Mouse (Mus musculus): ENCODE results near the gene Coq4. TPM values are rescaled to one million over a fixed set of nuclear protein-coding genes. Genes with fewer than 3 reads are reported as not detected.
A peak's percentile ranks its signal among the peaks of the same experiment; 100 is the strongest.

The Coq4 gene
- total and polyA plus RNA-seq, 3 experiments: 23.5 to 33.2 TPM; not detected in 1

GRCm38 (mm10) chr2:29826926-29827708 is 39.8 kb downstream of the Coq4 start:
- Histone ChIP-seq H3K9me3 (replicated peaks; ENCODE audit: insufficient read depth, low read length) (no peaks in the 10 kb centered on the region), H3K36me3 (ENCODE audit: control insufficient read depth in 1 of 2, insufficient read depth in 2 of 2, low read length in 2 of 2) (peaks cover 0 to 8% of the 10 kb centered on the region in 2 experiments; a peak in 3 of 4 replicates), H3K4me1 (ENCODE audit: control insufficient read depth in 1 of 2, insufficient read depth in 2 of 2, low read length in 2 of 2) (peaks cover 0 to 9% of the 10 kb centered on the region in 2 experiments; a peak in 2 of 4 replicates), H3K4me3 (ENCODE audit: control insufficient read depth in 1 of 2, insufficient read depth in 1 of 2, low read depth in 2 of 2, low read length in 2 of 2) (peak overlapping the region; percentile 91), H3K27me3 (ENCODE audit: control insufficient read depth in 1 of 2, insufficient read depth in 2 of 2, low read length in 2 of 2) (no peaks in the 10 kb centered on the region), H3K79me2 (ENCODE audit: control insufficient read depth, insufficient read depth, low read length, poor library complexity) (peaks cover 27% of the 10 kb centered on the region), H3K27ac (ENCODE audit: control insufficient read depth, low read depth, low read length) (peak overlapping the region; percentile 94), H3K9ac (ENCODE audit: control insufficient read depth, low read depth, low read length, poor library complexity, severe bottlenecking) (peak overlapping the region; percentile 89)
- peak; percentile 99 for DNase-seq (ENCODE audit: low read depth, low spot score)
- peak; percentile 39 for TF ChIP-seq TCF12 (IDR thresholded peaks at IDR 0.05; ENCODE audit: low read depth, low read length)
- no peak for TF ChIP-seq MEF2A (IDR thresholded peaks at IDR 0.05; ENCODE audit: extremely low read depth, insufficient replicate concordance, low read depth, low read length, poor library complexity, severe bottlenecking)
- TF ChIP-seq POLR2AphosphoS5 (IDR thresholded peaks at IDR 0.05; ENCODE audit: borderline replicate concordance, low read depth, low read length): no peak
- TF ChIP-seq ZNF384 (IDR thresholded peaks at IDR 0.05; ENCODE audit: low read depth, low read length): peak; percentile 100
- TF ChIP-seq POLR2A (IDR thresholded peaks at IDR 0.05; ENCODE audit: control insufficient read depth in 1 of 2, insufficient read depth in 1 of 2, low read depth in 1 of 2, low read length in 2 of 2, poor library complexity in 1 of 2): peak; percentile 69 to 89
- peak; percentile 98 for TF ChIP-seq ELF1 (IDR thresholded peaks at IDR 0.05; ENCODE audit: low read depth, low read length)
- TF ChIP-seq GABPA (IDR thresholded peaks at IDR 0.05; ENCODE audit: low read depth, low read length): no peak
- TF ChIP-seq NRF1 (IDR thresholded peaks at IDR 0.05; ENCODE audit: insufficient read depth, low read depth, low read length, poor library complexity, severe bottlenecking): no peak
- peak; percentile 89 for TF ChIP-seq MXI1 (IDR thresholded peaks at IDR 0.05; ENCODE audit: low read depth, low read length)
- TF ChIP-seq USF2 (IDR thresholded peaks at IDR 0.05; ENCODE audit: borderline replicate concordance in 1 of 2, insufficient read depth in 1 of 2, low read depth in 1 of 2, low read length in 2 of 2): no peak
- TF ChIP-seq POLR2AphosphoS2 (IDR thresholded peaks at IDR 0.05; ENCODE audit: low read length): peak; percentile 76
- TF ChIP-seq MAX (IDR thresholded peaks at IDR 0.05; ENCODE audit: low read length): peak; percentile 78
- no peak for TF ChIP-seq UBTF (IDR thresholded peaks at IDR 0.05; ENCODE audit: borderline replicate concordance, insufficient read depth, low read depth, low read length)
- peak; percentile 96 for TF ChIP-seq TBP (IDR thresholded peaks at IDR 0.05; ENCODE audit: low read depth, low read length)
- TF ChIP-seq NELFE (IDR thresholded peaks at IDR 0.05; ENCODE audit: low read depth, low read length): peak; percentile 91
- peak; percentile 76 for TF ChIP-seq MYC (IDR thresholded peaks at IDR 0.05; ENCODE audit: low read depth, low read length)
- TF ChIP-seq TAL1 (IDR thresholded peaks at IDR 0.05; ENCODE audit: low read length): no peak
- TF ChIP-seq CHD2 (IDR thresholded peaks at IDR 0.05; ENCODE audit: low read length): no peak; the same call in 1 of the 2 replicates
- no peak for TF ChIP-seq RCOR1 (IDR thresholded peaks at IDR 0.05; ENCODE audit: low read depth, low read length)
- TF ChIP-seq CHD1 (IDR thresholded peaks at IDR 0.05; ENCODE audit: low read depth, low read length): peak; percentile 25; the same call in 1 of the 2 replicates
- peak; percentile 96 for TF ChIP-seq HCFC1 (IDR thresholded peaks at IDR 0.05; ENCODE audit: low read depth, low read length)
- TF ChIP-seq MYB (IDR thresholded peaks at IDR 0.05; ENCODE audit: low read depth, low read length): peak; percentile 1; the same call in 1 of the 2 replicates
- TF ChIP-seq MAFK (IDR thresholded peaks at IDR 0.05; ENCODE audit: borderline replicate concordance, low read depth, low read length): no peak
- TF ChIP-seq ZKSCAN1 (IDR thresholded peaks at IDR 0.05; ENCODE audit: low read depth, low read length): peak; percentile 54; the same call in 1 of the 2 replicates
- peak in 1 of 2 experiments; percentile 28; a peak in 1 of 4 replicates for TF ChIP-seq EP300 (IDR thresholded peaks at IDR 0.05; ENCODE audit: low read depth in 1 of 2, low read length in 2 of 2)
- no peak for TF ChIP-seq BHLHE40 (IDR thresholded peaks at IDR 0.05; ENCODE audit: borderline replicate concordance, low read depth, low read length)
- TF ChIP-seq GATA1 (IDR thresholded peaks at IDR 0.05; ENCODE audit: low read depth, low read length): peak; percentile 16; the same call in 1 of the 2 replicates
- 0 out of 2 replicates have a peak, but pooled peaks have one; percentile 3 for TF ChIP-seq USF1 (IDR thresholded peaks at IDR 0.05; ENCODE audit: low read depth, low read length)
- peak; percentile 64; the same call in 1 of the 2 replicates for TF ChIP-seq MAZ (IDR thresholded peaks at IDR 0.05; ENCODE audit: low read depth, low read length)
- TF ChIP-seq SIN3A (IDR thresholded peaks at IDR 0.05; ENCODE audit: low read length): peak; percentile 92
- no peak for TF ChIP-seq RAD21 (IDR thresholded peaks at IDR 0.05; ENCODE audit: low read depth, low read length)
- peak; percentile 60; the same call in 1 of the 2 replicates for TF ChIP-seq ETS1 (IDR thresholded peaks at IDR 0.05; ENCODE audit: low read depth, low read length)
- TF ChIP-seq E2F4 (IDR thresholded peaks at IDR 0.05; ENCODE audit: borderline replicate concordance, low read depth, low read length): no peak
- no peak for TF ChIP-seq ZC3H11A (IDR thresholded peaks at IDR 0.05; ENCODE audit: low read depth, low read length)
- no peak for TF ChIP-seq CTCF (IDR thresholded peaks at IDR 0.05 in 2 of 3, conservative IDR thresholded peaks at IDR 0.05 in 1 of 3; ENCODE audit: control insufficient read depth in 1 of 3, insufficient read depth in 1 of 3, low read depth in 2 of 3, low read length in 3 of 3, poor library complexity in 1 of 3, severe bottlenecking in 1 of 3)

All from MEL (cell line).